Mouse (Mus musculus) midbrain, embryonic 11.5 days (tissue): ENCODE measurements around the gene Kirrel. TPM values are rescaled to one million over a fixed set of nuclear protein-coding genes. Genes with fewer than 3 reads are reported as not detected.

ENCODE experiments used
- ATAC-seq: fragments of 200-750 bp; cut with Nextera tagmentation; 2 replicates; pipeline ENCODE4 v1.8.0; 2017; ENCODE audit warnings: moderate TSS enrichment, moderate library complexity; ENCODE audit not compliant: low FRiP score
- DNase-seq: peaks from one replicate; pipeline ENCODE4 v3.0.0; 2015; ENCODE audit warnings: low spot score; ENCODE audit errors: missing footprints
- H3K27ac ChIP-seq: fragments of 300-500 bp; sonication (generic); 2 replicates; pipeline ENCODE4 v1.5.1; 2014; ENCODE audit warnings: low read depth, low read length
- H3K27me3 ChIP-seq: fragments of 300-500 bp; sonication (generic); 2 replicates; pipeline ENCODE4 v1.6.1; 2014; ENCODE audit warnings: mild to moderate bottlenecking, low read length, moderate library complexity, mixed read lengths; ENCODE audit not compliant: control insufficient read depth, insufficient read depth
- H3K36me3 ChIP-seq: fragments of 300-500 bp; sonication (generic); 2 replicates; pipeline ENCODE4 v1.6.1; 2014; ENCODE audit warnings: mild to moderate bottlenecking, low read length, moderate library complexity, mixed read lengths; ENCODE audit not compliant: control insufficient read depth, insufficient read depth
- H3K4me1 ChIP-seq: fragments of 300-500 bp; sonication (generic); 2 replicates; pipeline ENCODE4 v1.6.1; 2014; ENCODE audit warnings: low read length; ENCODE audit not compliant: control insufficient read depth, insufficient read depth
- H3K4me2 ChIP-seq: fragments of 300-500 bp; sonication (generic); 2 replicates; pipeline ENCODE4 v1.6.1; 2014; ENCODE audit warnings: mild to moderate bottlenecking, moderate library complexity
- H3K4me3 ChIP-seq: fragments of 300-500 bp; sonication (generic); 2 replicates; pipeline ENCODE4 v1.5.1; 2014; ENCODE audit warnings: low read depth, low read length
- H3K9ac ChIP-seq: fragments of 300-500 bp; sonication (generic); 2 replicates; pipeline ENCODE4 v1.6.1; 2014; ENCODE audit warnings: low read length
- H3K9me3 ChIP-seq: fragments of 300-500 bp; sonication (generic); 2 replicates; pipeline ENCODE4 v1.6.1; 2016; ENCODE audit warnings: low read length; ENCODE audit not compliant: control insufficient read depth
- WGBS: fragments of 180-500 bp; shearing (Covaris S2); extraction: QIAGEN DNeasy Blood & Tissue Kit; methylation state at CpG from one replicate; pipeline ENCODE4 v1.1.7; 2014; 5-methylcytosine and 5-hydroxymethylcytosine counted together
- polyA plus RNA-seq: library from polyadenylated mRNA; unstranded; fragments of >200 nt; fragmentation: Nextera tagmentation; extraction: Ambion mirVana; gene quantifications from 2 replicates; pipeline ENCODE4 v1.2.1, GENCODE M21; 2014

The Kirrel gene
- polyA plus RNA-seq, 1 experiment from 2014 or later = 7.4 TPM

GRCm38 (mm10) chr3:87193756-87194155, 19.2 kb upstream of the Kirrel start:
- no peak overlapping the region for H3K27ac ChIP-seq
- H3K27me3 ChIP-seq = no peaks in the 10 kb centered on the region
- H3K4me1 ChIP-seq = no peaks in the 10 kb centered on the region
- no peak for DNase-seq
- H3K4me3 ChIP-seq = no peak overlapping the region
- H3K36me3 ChIP-seq = no peaks in the 10 kb centered on the region
- H3K9ac ChIP-seq = no peak overlapping the region
- H3K4me2 ChIP-seq = no peak overlapping the region
- H3K9me3 ChIP-seq = no peaks in the 10 kb centered on the region
- no peak for ATAC-seq
- WGBS = 65% methylated on average over 1 of the region's 1 CpGs

GRCm38 (mm10) chr3:87193352-87193751, 18.8 kb upstream of the Kirrel start:
- H3K4me1 ChIP-seq = no peaks in the 10 kb centered on the region
- no peaks in the 10 kb centered on the region for H3K27me3 ChIP-seq
- no peak overlapping the region for H3K4me2 ChIP-seq
- no peak overlapping the region for H3K9ac ChIP-seq
- 73% methylated on average over 6 of the region's 6 CpGs for WGBS
- no peak for DNase-seq
- no peaks in the 10 kb centered on the region for H3K36me3 ChIP-seq
- H3K27ac ChIP-seq = no peak overlapping the region
- ATAC-seq = no peak
- H3K4me3 ChIP-seq = no peak overlapping the region
- no peaks in the 10 kb centered on the region for H3K9me3 ChIP-seq

GRCm38 (mm10) chr3:87176687-87177086, 2.1 kb upstream of the Kirrel start:
- H3K4me3 ChIP-seq = no peak overlapping the region
- H3K4me2 ChIP-seq = no peak overlapping the region
- 89% methylated on average over 4 of the region's 4 CpGs for WGBS
- no peak for ATAC-seq
- H3K27me3 ChIP-seq = no peaks in the 10 kb centered on the region
- H3K36me3 ChIP-seq = no peaks in the 10 kb centered on the region
- H3K9me3 ChIP-seq = no peaks in the 10 kb centered on the region
- peak; percentile 73 for DNase-seq
- H3K27ac ChIP-seq = no peak overlapping the region
- H3K4me1 ChIP-seq = peaks cover 17% of the 10 kb centered on the region
- no peak overlapping the region for H3K9ac ChIP-seq

GRCm38 (mm10) chr3:87175438-87175815, 880 bp upstream of the Kirrel start:
- ATAC-seq = no peak
- Histone ChIP-seq H3K27ac (no peak overlapping the region), H3K4me1 (peaks cover 25% of the 10 kb centered on the region), H3K36me3 (no peaks in the 10 kb centered on the region), H3K9ac (no peak overlapping the region; the same call in 1 of the 2 replicates), H3K27me3 (no peaks in the 10 kb centered on the region), H3K4me2 (no peak overlapping the region), H3K4me3 (no peak overlapping the region), H3K9me3 (no peaks in the 10 kb centered on the region)
- 56% methylated on average over 3 of the region's 3 CpGs for WGBS
- DNase-seq = no peak

- DNase-seq (no peak), ATAC-seq (no peak)
- Histone ChIP-seq H3K9me3 (no peaks in the 10 kb centered on the region), H3K4me1 (peaks cover 27% of the 10 kb centered on the region), H3K36me3 (no peaks in the 10 kb centered on the region), H3K4me3 (peak overlapping the region; percentile 68), H3K4me2 (peak overlapping the region; percentile 83), H3K27ac (peak overlapping the region; percentile 68; the same call in 1 of the 2 replicates), H3K9ac (peak overlapping the region; percentile 89), H3K27me3 (no peaks in the 10 kb centered on the region)
- WGBS = 3% methylated on average over 25 of the region's 25 CpGs
Measured at GRCm38 (mm10) chr3:87174769-87175437, 356 bp upstream of the Kirrel start.

GRCm38 (mm10) chr3:87173486-87174085, 961 bp downstream of the Kirrel start:
- Histone ChIP-seq H3K4me2 (peak overlapping the region; percentile 83), H3K4me1 (peaks cover 29% of the 10 kb centered on the region), H3K9ac (peak overlapping the region; percentile 89), H3K27ac (peak overlapping the region; percentile 68; the same call in 1 of the 2 replicates), H3K9me3 (no peaks in the 10 kb centered on the region), H3K4me3 (peak overlapping the region; percentile 68), H3K27me3 (no peaks in the 10 kb centered on the region), H3K36me3 (no peaks in the 10 kb centered on the region)
- ATAC-seq = 0 out of 2 replicates have a peak, but pooled peaks have one; percentile 10
- peak; percentile 94 for DNase-seq
- 0% methylated on average over 8 of the region's 8 CpGs for WGBS

- Histone ChIP-seq H3K9ac (peak overlapping the region; percentile 89), H3K4me3 (peak overlapping the region; percentile 68), H3K36me3 (no peaks in the 10 kb centered on the region), H3K4me2 (peak overlapping the region; percentile 83), H3K27ac (peak overlapping the region; percentile 12; the same call in 1 of the 2 replicates), H3K9me3 (no peaks in the 10 kb centered on the region), H3K4me1 (peaks cover 29% of the 10 kb centered on the region), H3K27me3 (no peaks in the 10 kb centered on the region)
- WGBS = 3% methylated on average over 2 of the region's 2 CpGs
- peak; percentile 94 for DNase-seq
- ATAC-seq = no peak
Measured at GRCm38 (mm10) chr3:87173103-87173444, 1.5 kb downstream of the Kirrel start.

- Histone ChIP-seq H3K4me3 (peak overlapping the region; percentile 68), H3K9ac (peak overlapping the region; percentile 89), H3K4me1 (peaks cover 29% of the 10 kb centered on the region), H3K36me3 (no peaks in the 10 kb centered on the region), H3K9me3 (no peaks in the 10 kb centered on the region), H3K27ac (0 out of 2 replicates have a peak overlapping the region, but pooled peaks have one; percentile 12), H3K27me3 (no peaks in the 10 kb centered on the region), H3K4me2 (peak overlapping the region; percentile 83)
- WGBS = under 1% methylated on average over 15 of the region's 15 CpGs
- DNase-seq (peak; percentile 95), ATAC-seq (no peak)
Measured at GRCm38 (mm10) chr3:87172351-87173102, 2.0 kb downstream of the Kirrel start.
